Mouse (Mus musculus) thymus, postnatal 10 days (tissue): Measurements from ENCODE around the gene Il15ra.
A peak's percentile ranks its signal among the peaks of the same experiment; 100 is the strongest.

Experiments used
- DNase-seq, 2 experiments: peaks; one replicate each; pipeline ENCODE4 v3.0.0; 2021; ENCODE audit warnings: low spot score in 2 of 2

The Il15ra gene

GRCm38 (mm10) chr2:11777091-11778068 is 72.3 kb downstream of the Il15ra start, which contains the start of the genes Fbh1 and Ankrd16:
Gene Fbh1 (minus strand): TSS chr2:11777582.
Gene Ankrd16 (plus strand): TSS chr2:11777876.
- DNase-seq = peak; percentile 100

GRCm38 (mm10) chr2:11778087-11778823 is 73.2 kb downstream of the Il15ra start:
- DNase-seq = peak; percentile 79 to 84
